ENCODE assay signal across 24 mouse cellular contexts in the genomic region with DNA sequence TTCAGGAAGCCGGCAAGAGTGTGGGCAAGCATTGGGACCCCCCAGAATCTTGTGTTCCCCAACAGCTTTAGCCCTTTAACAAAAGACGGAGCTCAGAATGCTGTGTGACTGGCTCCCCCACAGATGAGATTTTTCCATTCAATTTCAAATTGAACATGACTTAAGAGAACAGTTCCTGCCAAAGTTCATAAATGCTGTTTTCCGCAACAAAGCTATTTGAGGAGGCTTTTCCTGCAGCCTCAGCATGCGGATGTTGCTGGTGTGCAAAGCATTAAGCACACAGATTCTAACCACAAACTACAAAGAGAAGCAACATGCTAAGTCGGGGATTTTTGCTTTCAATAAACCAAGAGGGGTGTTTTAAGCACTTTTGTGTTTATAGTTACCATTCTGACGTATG.
DNase-seq lines count a peak whose midpoint lies in the region; ATAC-seq and TF ChIP-seq lines count a peak whose summit lies in the region.
"Had no signal": no experiment of that assay in that cellular context is flagged by ENCODE, and none has a peak within 500 bp of the region (broad histone marks: within the 10 kb centered on the region; RNA-seq: fewer than 3 reads in every experiment).

No protein-coding gene starts in this region.

- no peak for ATAC-seq in forebrain, embryonic 14.5 days
- ATAC-seq in forebrain, embryonic 15.5 days (replicated peaks) = no peak
- ATAC-seq in kidney, postnatal 0 days (replicated peaks; ENCODE audit: low FRiP score, low read depth) = no peak
- no peak for ATAC-seq in kidney, embryonic 16.5 days (ENCODE audit: low FRiP score, low TSS enrichment)
- no peak for ATAC-seq in midbrain, embryonic 15.5 days (replicated peaks)
- ATAC-seq in midbrain, embryonic 13.5 days = no peak
- ATAC-seq: intestine, embryonic 15.5 days had no signal

- no peaks in the 10 kb centered on the region for H3K36me3 ChIP-seq in forebrain, embryonic 14.5 days (ENCODE audit: control insufficient read depth, insufficient read depth, low read length)
- no peaks in the 10 kb centered on the region; the same call in 1 of the 2 replicates for H3K36me3 ChIP-seq in forebrain, embryonic 15.5 days
- no peaks in the 10 kb centered on the region for H3K36me3 ChIP-seq in kidney, postnatal 0 days (ENCODE audit: insufficient read depth, low read length)
- no peaks in the 10 kb centered on the region for H3K36me3 ChIP-seq in kidney, embryonic 16.5 days (ENCODE audit: insufficient read depth, low read length)
- H3K36me3 ChIP-seq in midbrain, embryonic 15.5 days (replicated peaks) = peaks cover 4% of the 10 kb centered on the region; the same call in 1 of the 2 replicates
- H3K36me3 ChIP-seq in midbrain, embryonic 13.5 days = peaks cover 3% of the 10 kb centered on the region; the same call in 1 of the 2 replicates
- H3K36me3 ChIP-seq: forebrain, embryonic 10.5 days; heart, embryonic 15.5 days; intestine, embryonic 15.5 days had no signal

- H3K9ac ChIP-seq in forebrain, embryonic 14.5 days (ENCODE audit: low read length) = no peak overlapping the region
- H3K9ac ChIP-seq in forebrain, embryonic 15.5 days (replicated peaks) = no peak overlapping the region
- no peak overlapping the region for H3K9ac ChIP-seq in kidney, postnatal 0 days (ENCODE audit: low read depth, low read length)
- H3K9ac ChIP-seq in kidney, embryonic 16.5 days (replicated peaks; ENCODE audit: low read length) = no peak overlapping the region
- H3K9ac ChIP-seq in midbrain, embryonic 15.5 days = no peak overlapping the region
- H3K9ac ChIP-seq in midbrain, embryonic 13.5 days (replicated peaks) = no peak overlapping the region
- H3K9ac ChIP-seq: heart, embryonic 15.5 days; hindbrain, embryonic 15.5 days; intestine, embryonic 15.5 days; midbrain, embryonic 12.5 days; neural tube, embryonic 13.5 days had no signal

- no peak overlapping the region for H3K27ac ChIP-seq in forebrain, embryonic 14.5 days (ENCODE audit: low read depth, low read length)
- no peak overlapping the region; the same call in 1 of the 2 replicates for H3K27ac ChIP-seq in forebrain, embryonic 15.5 days (replicated peaks)
- H3K27ac ChIP-seq in kidney, postnatal 0 days = no peak overlapping the region
- H3K27ac ChIP-seq in kidney, embryonic 16.5 days (ENCODE audit: low read length) = no peak overlapping the region
- H3K27ac ChIP-seq in midbrain, embryonic 15.5 days = 0 out of 2 replicates have a peak overlapping the region, but pooled peaks have one; percentile 42
- no peak overlapping the region for H3K27ac ChIP-seq in midbrain, embryonic 13.5 days
- H3K27ac ChIP-seq: forebrain, embryonic 10.5 days; heart, embryonic 15.5 days; intestine, embryonic 15.5 days; left cerebral cortex, adult 2 months; midbrain, embryonic 12.5 days; neural tube, embryonic 13.5 days had no signal

- DNase-seq in forebrain, embryonic 14.5 days (ENCODE audit: low spot score) = peak; percentile 16
- peak; percentile 33 for DNase-seq in kidney, postnatal 0 days (ENCODE audit: low spot score)
- DNase-seq in retina, postnatal 1 day = no peak
- DNase-seq: adrenal gland, postnatal 14 days; cerebellum, adult 8-10 months; embryo, embryonic 11 days; lung, adult 18-20 months; lung, postnatal 14 days; right cerebral cortex, adult 18-20 months; right cerebral cortex, postnatal 4 days; thymus, adult 2 months; thymus, postnatal 4 days had no signal

- H3K27me3 ChIP-seq in forebrain, embryonic 14.5 days (replicated peaks; ENCODE audit: control insufficient read depth, insufficient read depth, low read length) = no peaks in the 10 kb centered on the region
- H3K27me3 ChIP-seq in forebrain, embryonic 15.5 days = no peaks in the 10 kb centered on the region
- H3K27me3 ChIP-seq in kidney, postnatal 0 days (ENCODE audit: insufficient read depth, low read length) = no peaks in the 10 kb centered on the region
- no peaks in the 10 kb centered on the region for H3K27me3 ChIP-seq in kidney, embryonic 16.5 days (ENCODE audit: insufficient read depth, low read length)
- no peaks in the 10 kb centered on the region for H3K27me3 ChIP-seq in midbrain, embryonic 15.5 days (replicated peaks)
- no peaks in the 10 kb centered on the region for H3K27me3 ChIP-seq in midbrain, embryonic 13.5 days
- H3K27me3 ChIP-seq: heart, embryonic 15.5 days; hindbrain, embryonic 15.5 days; intestine, embryonic 15.5 days; midbrain, embryonic 12.5 days; neural tube, embryonic 13.5 days had no signal

- no peaks in the 10 kb centered on the region for H3K4me1 ChIP-seq in forebrain, embryonic 14.5 days (ENCODE audit: control insufficient read depth, insufficient read depth, low read length)
- H3K4me1 ChIP-seq in forebrain, embryonic 15.5 days = no peaks in the 10 kb centered on the region
- no peaks in the 10 kb centered on the region for H3K4me1 ChIP-seq in kidney, postnatal 0 days (replicated peaks; ENCODE audit: insufficient read depth, low read length)
- H3K4me1 ChIP-seq in kidney, embryonic 16.5 days (ENCODE audit: insufficient read depth, low read length) = no peaks in the 10 kb centered on the region
- no peaks in the 10 kb centered on the region for H3K4me1 ChIP-seq in midbrain, embryonic 15.5 days
- H3K4me1 ChIP-seq in midbrain, embryonic 13.5 days (replicated peaks) = no peaks in the 10 kb centered on the region; the same call in 1 of the 2 replicates
- H3K4me1 ChIP-seq: forebrain, embryonic 10.5 days; heart, embryonic 15.5 days; hindbrain, embryonic 15.5 days; intestine, embryonic 15.5 days; midbrain, embryonic 12.5 days; neural tube, embryonic 13.5 days had no signal

- H3K4me2 ChIP-seq in forebrain, embryonic 14.5 days (ENCODE audit: low read length) = no peak overlapping the region
- no peak overlapping the region for H3K4me2 ChIP-seq in forebrain, embryonic 15.5 days (replicated peaks)
- H3K4me2 ChIP-seq in kidney, postnatal 0 days (ENCODE audit: low read length) = no peak overlapping the region
- no peak overlapping the region for H3K4me2 ChIP-seq in kidney, embryonic 16.5 days (replicated peaks; ENCODE audit: low read depth, low read length)
- no peak overlapping the region for H3K4me2 ChIP-seq in midbrain, embryonic 15.5 days
- no peak overlapping the region for H3K4me2 ChIP-seq in midbrain, embryonic 13.5 days (replicated peaks)
- H3K4me2 ChIP-seq: heart, embryonic 15.5 days; hindbrain, embryonic 15.5 days; intestine, embryonic 15.5 days; midbrain, embryonic 12.5 days; neural tube, embryonic 13.5 days had no signal

- 59% methylated on average over 6 of the region's 6 CpGs for WGBS in forebrain, embryonic 14.5 days
- WGBS in forebrain, embryonic 15.5 days = 57% methylated on average over 6 of the region's 6 CpGs
- 57% methylated on average over 6 of the region's 6 CpGs for WGBS in kidney, postnatal 0 days
- WGBS in kidney, embryonic 16.5 days = 64% methylated on average over 6 of the region's 6 CpGs
- 35% methylated on average over 6 of the region's 6 CpGs for WGBS in midbrain, embryonic 15.5 days
- 49% methylated on average over 6 of the region's 6 CpGs for WGBS in midbrain, embryonic 13.5 days

- TF ChIP-seq CTCF in kidney, postnatal 0 days (IDR thresholded peaks at IDR 0.05; ENCODE audit: low read depth) = no peak

- H3K4me3 ChIP-seq in forebrain, embryonic 14.5 days (ENCODE audit: low read depth, low read length) = no peak overlapping the region
- H3K4me3 ChIP-seq in forebrain, embryonic 15.5 days = no peak overlapping the region
- H3K4me3 ChIP-seq in kidney, postnatal 0 days (replicated peaks; ENCODE audit: low read depth, low read length) = no peak overlapping the region
- H3K4me3 ChIP-seq in kidney, embryonic 16.5 days (ENCODE audit: low read length) = no peak overlapping the region
- no peak overlapping the region for H3K4me3 ChIP-seq in midbrain, embryonic 15.5 days
- H3K4me3 ChIP-seq in midbrain, embryonic 13.5 days (replicated peaks) = no peak overlapping the region
- H3K4me3 ChIP-seq: forebrain, embryonic 10.5 days; heart, embryonic 15.5 days; hindbrain, embryonic 15.5 days; intestine, embryonic 15.5 days; left cerebral cortex, adult 2 months; midbrain, embryonic 12.5 days; myocyte; neural tube, embryonic 13.5 days had no signal

- H3K9me3 ChIP-seq in forebrain, embryonic 14.5 days (replicated peaks; ENCODE audit: control insufficient read depth, low read length) = no peaks in the 10 kb centered on the region
- H3K9me3 ChIP-seq in forebrain, embryonic 15.5 days = no peaks in the 10 kb centered on the region
- no peaks in the 10 kb centered on the region for H3K9me3 ChIP-seq in kidney, postnatal 0 days (replicated peaks; ENCODE audit: low read length)
- H3K9me3 ChIP-seq in kidney, embryonic 16.5 days (ENCODE audit: low read length) = no peaks in the 10 kb centered on the region
- H3K9me3 ChIP-seq in midbrain, embryonic 15.5 days = no peaks in the 10 kb centered on the region
- H3K9me3 ChIP-seq in midbrain, embryonic 13.5 days = no peaks in the 10 kb centered on the region
- H3K9me3 ChIP-seq: forebrain, embryonic 10.5 days; heart, embryonic 15.5 days; hindbrain, embryonic 15.5 days; intestine, embryonic 15.5 days; midbrain, embryonic 12.5 days; neural tube, embryonic 13.5 days had no signal
